Mouse (Mus musculus): ENCODE results near the gene Tab1. TPM values are rescaled to one million over a fixed set of nuclear protein-coding genes. Genes with fewer than 3 reads are reported as not detected.
A peak's percentile ranks its signal among the peaks of the same experiment; 100 is the strongest.

The Tab1 gene
- polyA plus RNA-seq, 2 experiments, result 34.6 to 43.1 TPM

DNA sequence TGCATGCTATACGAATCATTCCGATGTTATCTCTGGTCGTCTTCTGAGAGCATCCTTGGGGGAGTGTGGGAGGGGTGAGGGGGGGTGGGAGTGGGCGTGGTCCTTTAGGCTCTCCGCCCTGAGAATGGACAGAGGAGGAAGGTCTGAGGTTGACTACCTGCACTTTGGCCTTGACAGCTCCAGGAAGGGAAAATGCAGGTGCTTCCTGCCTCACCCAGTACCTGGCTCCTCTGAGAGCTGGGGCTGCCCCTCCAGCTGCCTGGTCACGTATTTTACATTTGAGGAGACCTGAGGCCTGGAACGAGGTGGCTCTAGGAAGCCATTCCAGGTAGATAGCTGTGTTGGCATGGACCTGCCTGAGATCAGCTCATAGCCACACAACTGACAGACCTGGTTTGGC is 59.9 kb downstream of the Tab1 start:
- DNase-seq (ENCODE audit: low spot score) (no peak), ATAC-seq (ENCODE audit: low FRiP score, low read depth) (no peak)
- TF ChIP-seq POLR2A (IDR thresholded peaks at IDR 0.05; ENCODE audit: borderline replicate concordance, extremely low read depth, insufficient read depth, insufficient read length), result no peak
- Histone ChIP-seq H3K27me3 (ENCODE audit: control insufficient read depth, insufficient read depth, low read length) (no peaks in the 10 kb centered on the region), H3K4me3 (replicated peaks; ENCODE audit: low read length) (no peak overlapping the region), H3K9me3 (ENCODE audit: control insufficient read depth, low read length) (no peaks in the 10 kb centered on the region), H3K36me3 (ENCODE audit: control insufficient read depth, insufficient read depth, low read length) (no peaks in the 10 kb centered on the region; the same call in 1 of the 2 replicates), H3K4me1 (ENCODE audit: control insufficient read depth, insufficient read depth, low read length) (no peaks in the 10 kb centered on the region), H3K27ac (replicated peaks; ENCODE audit: low read depth, low read length) (no peak overlapping the region), H3K4me2 (replicated peaks; ENCODE audit: low read depth, low read length, severe bottlenecking) (no peak overlapping the region), H3K9ac (ENCODE audit: low read depth, low read length, severe bottlenecking) (no peak overlapping the region)
- 92% methylated on average over 7 of the region's 7 CpGs for WGBS

GRCm38 (mm10) chr15:80199556-80199955 is 66.6 kb downstream of the Tab1 start:
- Histone ChIP-seq H3K4me1 (ENCODE audit: control insufficient read depth, insufficient read depth, low read length) (no peaks in the 10 kb centered on the region), H3K27ac (replicated peaks; ENCODE audit: low read depth, low read length) (no peak overlapping the region), H3K36me3 (ENCODE audit: control insufficient read depth, insufficient read depth, low read length) (no peaks in the 10 kb centered on the region; the same call in 1 of the 2 replicates), H3K4me2 (replicated peaks; ENCODE audit: low read depth, low read length, severe bottlenecking) (no peak overlapping the region), H3K9ac (ENCODE audit: low read depth, low read length, severe bottlenecking) (no peak overlapping the region), H3K27me3 (ENCODE audit: control insufficient read depth, insufficient read depth, low read length) (no peaks in the 10 kb centered on the region), H3K4me3 (replicated peaks; ENCODE audit: low read length) (no peak overlapping the region), H3K9me3 (ENCODE audit: control insufficient read depth, low read length) (no peaks in the 10 kb centered on the region)
- TF ChIP-seq POLR2A (IDR thresholded peaks at IDR 0.05; ENCODE audit: borderline replicate concordance, extremely low read depth, insufficient read depth, insufficient read length), result no peak
- ATAC-seq (ENCODE audit: low FRiP score, low read depth) (no peak), DNase-seq (ENCODE audit: low spot score) (no peak)
- WGBS, result 77% methylated on average over 2 of the region's 2 CpGs

GRCm38 (mm10) chr15:80202111-80202775 is 69.3 kb downstream of the Tab1 start:
- Histone ChIP-seq H3K9ac (ENCODE audit: low read depth, low read length, severe bottlenecking) (no peak overlapping the region), H3K4me3 (replicated peaks; ENCODE audit: low read length) (no peak overlapping the region), H3K4me2 (replicated peaks; ENCODE audit: low read depth, low read length, severe bottlenecking) (no peak overlapping the region), H3K27ac (replicated peaks; ENCODE audit: low read depth, low read length) (no peak overlapping the region), H3K9me3 (ENCODE audit: control insufficient read depth, low read length) (no peaks in the 10 kb centered on the region), H3K27me3 (ENCODE audit: control insufficient read depth, insufficient read depth, low read length) (no peaks in the 10 kb centered on the region), H3K4me1 (ENCODE audit: control insufficient read depth, insufficient read depth, low read length) (no peaks in the 10 kb centered on the region), H3K36me3 (ENCODE audit: control insufficient read depth, insufficient read depth, low read length) (no peaks in the 10 kb centered on the region)
- 79% methylated on average over 6 of the region's 6 CpGs for WGBS
- ATAC-seq (ENCODE audit: low FRiP score, low read depth), result no peak
- DNase-seq (ENCODE audit: low spot score), result no peak
- no peak for TF ChIP-seq POLR2A (IDR thresholded peaks at IDR 0.05; ENCODE audit: borderline replicate concordance, extremely low read depth, insufficient read depth, insufficient read length)

GRCm38 (mm10) chr15:80203406-80203805 is 70.5 kb downstream of the Tab1 start:
- 30% methylated on average over 4 of the region's 4 CpGs for WGBS
- no peak overlapping the region for H3K4me3 ChIP-seq (replicated peaks; ENCODE audit: low read length)
- ATAC-seq (ENCODE audit: low FRiP score, low read depth) (no peak), DNase-seq (ENCODE audit: low spot score) (peak; percentile 60)
- H3K9ac ChIP-seq (ENCODE audit: low read depth, low read length, severe bottlenecking), result no peak overlapping the region
- H3K4me2 ChIP-seq (replicated peaks; ENCODE audit: low read depth, low read length, severe bottlenecking), result no peak overlapping the region
- H3K9me3 ChIP-seq (ENCODE audit: control insufficient read depth, low read length), result no peaks in the 10 kb centered on the region
- H3K27me3 ChIP-seq (ENCODE audit: control insufficient read depth, insufficient read depth, low read length), result no peaks in the 10 kb centered on the region
- H3K36me3 ChIP-seq (ENCODE audit: control insufficient read depth, insufficient read depth, low read length), result no peaks in the 10 kb centered on the region
- no peak for TF ChIP-seq POLR2A (IDR thresholded peaks at IDR 0.05; ENCODE audit: borderline replicate concordance, extremely low read depth, insufficient read depth, insufficient read length)
- no peaks in the 10 kb centered on the region for H3K4me1 ChIP-seq (ENCODE audit: control insufficient read depth, insufficient read depth, low read length)
- no peak overlapping the region for H3K27ac ChIP-seq (replicated peaks; ENCODE audit: low read depth, low read length)

GRCm38 (mm10) chr15:80206057-80206565 is 73.2 kb downstream of the Tab1 start:
- Histone ChIP-seq H3K9ac (ENCODE audit: low read depth, low read length, severe bottlenecking) (no peak overlapping the region), H3K27ac (replicated peaks; ENCODE audit: low read depth, low read length) (no peak overlapping the region), H3K4me1 (ENCODE audit: control insufficient read depth, insufficient read depth, low read length) (no peaks in the 10 kb centered on the region), H3K4me2 (replicated peaks; ENCODE audit: low read depth, low read length, severe bottlenecking) (no peak overlapping the region), H3K9me3 (ENCODE audit: control insufficient read depth, low read length) (no peaks in the 10 kb centered on the region), H3K4me3 (replicated peaks; ENCODE audit: low read length) (no peak overlapping the region), H3K27me3 (ENCODE audit: control insufficient read depth, insufficient read depth, low read length) (no peaks in the 10 kb centered on the region), H3K36me3 (ENCODE audit: control insufficient read depth, insufficient read depth, low read length) (peaks cover under 1% of the 10 kb centered on the region; the same call in 1 of the 2 replicates)
- TF ChIP-seq POLR2A (IDR thresholded peaks at IDR 0.05; ENCODE audit: borderline replicate concordance, extremely low read depth, insufficient read depth, insufficient read length), result no peak
- no peak for DNase-seq (ENCODE audit: low spot score)
- no peak for ATAC-seq (ENCODE audit: low FRiP score, low read depth)
- 89% methylated on average over 3 of the region's 3 CpGs for WGBS

Data from limb, embryonic 14.5 days (tissue).